8 mouse cellular contexts compared by ENCODE assay signal in genomic region chr10:126905086-126905485, GRCm38 (mm10). TPM values are rescaled to one million over a fixed set of nuclear protein-coding genes. Genes with fewer than 3 reads are reported as not detected.
DNase-seq lines count a peak whose midpoint lies in the region; ATAC-seq and TF ChIP-seq lines count a peak whose summit lies in the region.

No protein-coding gene starts in this region.

- 0 out of 2 replicates have a peak, but pooled peaks cover 4% of the 10 kb centered on the region for H3K27me3 ChIP-seq in heart, embryonic 12.5 days (replicated peaks)
- H3K27me3 ChIP-seq in ES-Bruce4 (ENCODE audit: control insufficient read depth, insufficient read depth, low read length, poor library complexity, severe bottlenecking), result no peaks in the 10 kb centered on the region
- no peaks in the 10 kb centered on the region for H3K27me3 ChIP-seq in forebrain, embryonic 15.5 days
- H3K27me3 ChIP-seq in liver, embryonic 13.5 days, result no peaks in the 10 kb centered on the region

- H3K9ac ChIP-seq in heart, embryonic 12.5 days, result 0 out of 2 replicates have a peak overlapping the region, but pooled peaks have one; percentile 76
- peak overlapping the region; percentile 81 for H3K9ac ChIP-seq in ES-Bruce4 (ENCODE audit: low read depth, poor library complexity, severe bottlenecking)
- H3K9ac ChIP-seq in forebrain, embryonic 15.5 days (replicated peaks), result peak overlapping the region; percentile 51; the same call in 1 of the 2 replicates
- peak overlapping the region; percentile 66 for H3K9ac ChIP-seq in liver, embryonic 13.5 days

- no peak for TF ChIP-seq EP300 in ES-Bruce4 (IDR thresholded peaks at IDR 0.05; ENCODE audit: insufficient read depth, low read depth, low read length)

- ATAC-seq in heart, embryonic 12.5 days (ENCODE audit: insufficient number of reproducible peaks, low FRiP score), result no peak
- ATAC-seq in forebrain, embryonic 15.5 days (replicated peaks), result no peak
- ATAC-seq in liver, embryonic 13.5 days (ENCODE audit: low read depth), result no peak

- H3K4me1 ChIP-seq in heart, embryonic 12.5 days (replicated peaks), result peaks cover 7% of the 10 kb centered on the region
- no peaks in the 10 kb centered on the region for H3K4me1 ChIP-seq in ES-Bruce4 (ENCODE audit: control insufficient read depth, insufficient read depth, low read length)
- peaks cover 10% of the 10 kb centered on the region for H3K4me1 ChIP-seq in forebrain, embryonic 15.5 days
- H3K4me1 ChIP-seq in liver, embryonic 13.5 days (replicated peaks), result peaks cover 19% of the 10 kb centered on the region

- no peaks in the 10 kb centered on the region for H3K36me3 ChIP-seq in heart, embryonic 12.5 days
- H3K36me3 ChIP-seq in ES-Bruce4 (ENCODE audit: control insufficient read depth, insufficient read depth, low read length, poor library complexity, severe bottlenecking), result no peaks in the 10 kb centered on the region
- H3K36me3 ChIP-seq in forebrain, embryonic 15.5 days, result no peaks in the 10 kb centered on the region
- H3K36me3 ChIP-seq in liver, embryonic 13.5 days, result no peaks in the 10 kb centered on the region

- TF ChIP-seq CTCF in ES-Bruce4 (IDR thresholded peaks at IDR 0.05; ENCODE audit: low read depth, low read length), result peak; percentile 47

- peak overlapping the region; percentile 56 for H3K4me3 ChIP-seq in heart, embryonic 12.5 days
- H3K4me3 ChIP-seq in ES-Bruce4 (ENCODE audit: low read depth, low read length), result peak overlapping the region; percentile 99
- H3K4me3 ChIP-seq in forebrain, embryonic 15.5 days, result peak overlapping the region; percentile 49
- peak overlapping the region; percentile 60 for H3K4me3 ChIP-seq in liver, embryonic 13.5 days (replicated peaks)

- DNase-seq in heart, postnatal 25 days (ENCODE audit: low spot score), result no peak
- DNase-seq in liver, embryonic 13.5 days, result no peak
- no peak for DNase-seq in adrenal gland, postnatal 14 days
- DNase-seq in right cerebral cortex, adult 2 months (ENCODE audit: low spot score in 2 of 2), result no peak
- DNase-seq in adrenal gland, adult 8-10 months, result no peak

- no peak for TF ChIP-seq POLR2A in ES-Bruce4 (IDR thresholded peaks at IDR 0.05; ENCODE audit: insufficient read depth, low read length)

- no peak overlapping the region; the same call in 1 of the 2 replicates for H3K27ac ChIP-seq in heart, embryonic 12.5 days (ENCODE audit: poor library complexity, severe bottlenecking)
- peak overlapping the region; percentile 80 for H3K27ac ChIP-seq in ES-Bruce4 (ENCODE audit: insufficient read depth, low read length)
- H3K27ac ChIP-seq in forebrain, embryonic 15.5 days (replicated peaks), result 0 out of 2 replicates have a peak overlapping the region, but pooled peaks have one; percentile 82
- H3K27ac ChIP-seq in liver, embryonic 13.5 days, result peak overlapping the region; percentile 53

- peak overlapping the region; percentile 80 for H3K4me2 ChIP-seq in heart, embryonic 12.5 days
- peak overlapping the region; percentile 79 for H3K4me2 ChIP-seq in forebrain, embryonic 15.5 days (replicated peaks)
- peak overlapping the region; percentile 67 for H3K4me2 ChIP-seq in liver, embryonic 13.5 days

- peaks cover 4% of the 10 kb centered on the region; the same call in 1 of the 2 replicates for H3K9me3 ChIP-seq in heart, embryonic 12.5 days (replicated peaks)
- H3K9me3 ChIP-seq in ES-Bruce4 (replicated peaks; ENCODE audit: control insufficient read depth, insufficient read depth, low read length, poor library complexity, severe bottlenecking), result no peaks in the 10 kb centered on the region
- H3K9me3 ChIP-seq in forebrain, embryonic 15.5 days, result no peaks in the 10 kb centered on the region; the same call in 1 of the 2 replicates
- H3K9me3 ChIP-seq in liver, embryonic 13.5 days (replicated peaks), result no peaks in the 10 kb centered on the region

- WGBS in heart, embryonic 12.5 days, result 67% methylated on average over 8 of the region's 8 CpGs
- WGBS in forebrain, embryonic 15.5 days, result 79% methylated on average over 8 of the region's 8 CpGs
- WGBS in liver, embryonic 13.5 days (ENCODE audit: insufficient replicate concordance), result 65% methylated on average over 8 of the region's 8 CpGs

- intact Hi-C loops in heart, postnatal 25 days (cut with DNase I), result no loop called here

RNA-seq across cellular contexts. Expression of gene Atp23, which starts 3.9 kb away (rescaled TPM):
- polyA plus RNA-seq in heart, embryonic 12.5 days (2016; fragmentation: Nextera tagmentation; extraction: Ambion mirVana), result 8.2 and 10.0 TPM in 2 replicates
- 1 to 10 TPM; 4.2 to 4.5 TPM for total RNA-seq in heart, postnatal 25 days (2021)
- polyA plus RNA-seq in ES-Bruce4 (2011; ENCODE audit: insufficient read depth, insufficient read length, low read depth, missing spikeins), result 10.2 and 14.3 TPM in 2 replicates
- polyA plus RNA-seq in forebrain, embryonic 15.5 days (2015; fragmentation: Nextera tagmentation; extraction: Ambion mirVana), result 9.2 and 11.9 TPM in 2 replicates
- 9.3 and 10.0 TPM in 2 replicates for polyA plus RNA-seq in liver, embryonic 13.5 days (2015; fragmentation: Nextera tagmentation; extraction: Ambion mirVana)
- total RNA-seq in adrenal gland, postnatal 14 days (2021), result 7.1 and 8.9 TPM in 2 replicates
- 1 to 10 TPM; 7.6 to 8.8 (median 8.5) TPM for total RNA-seq in adrenal gland, adult 8-10 months (2022)

Comparison
In these comparisons a context has a peak if more than half of its experiments do, and no peak if none do; other contexts are left out.
1. H3K4me3 ChIP-seq: peak in every context shown above with its lines; median percentile 99 in ES-Bruce4; 60 in liver, embryonic 13.5 days; 56 in heart, embryonic 12.5 days; 49 in forebrain, embryonic 15.5 days.